Mouse (Mus musculus) intestine, embryonic 14.5 days (tissue): Measurements from ENCODE around the gene Spryd4. TPM values are rescaled to one million over a fixed set of nuclear protein-coding genes. Genes with fewer than 3 reads are reported as not detected.
A peak's percentile ranks its signal among the peaks of the same experiment; 100 is the strongest.
"Not testable (repeated sequence)": the region's sequence is repeated elsewhere in the genome, so short reads cannot be mapped to it uniquely, and the experiment has no call there.

Source experiments
- ATAC-seq: fragments of 200-750 bp; cut with Nextera tagmentation; replicated peaks from 2 replicates; pipeline ENCODE4 v1.8.0; 2017; ENCODE audit warnings: low read depth, moderate number of reproducible peaks, moderate TSS enrichment, moderate library complexity; ENCODE audit not compliant: low FRiP score, low TSS enrichment
- DNase-seq: peaks from one replicate; pipeline ENCODE4 v3.0.0-alpha.2; 2018; ENCODE audit warnings: low spot score
- H3K27ac ChIP-seq: fragments of 300-500 bp; sonication (generic); 2 replicates; pipeline ENCODE4 v1.5.1; 2014; ENCODE audit warnings: low read depth, mild to moderate bottlenecking, control low read depth
- H3K27me3 ChIP-seq: fragments of 300-500 bp; sonication (generic); replicated peaks from 2 replicates; pipeline ENCODE4 v1.6.1; 2014; ENCODE audit warnings: low read length, control low read depth; ENCODE audit not compliant: control insufficient read depth, insufficient read depth
- H3K36me3 ChIP-seq: fragments of 300-500 bp; sonication (generic); 2 replicates; pipeline ENCODE4 v1.6.1; 2014; ENCODE audit warnings: low read length, control low read depth; ENCODE audit not compliant: control insufficient read depth, insufficient read depth
- H3K4me1 ChIP-seq: fragments of 300-500 bp; sonication (generic); replicated peaks from 2 replicates; pipeline ENCODE4 v1.6.1; 2014; ENCODE audit warnings: low read length, control low read depth, mixed read lengths; ENCODE audit not compliant: control insufficient read depth, insufficient read depth
- H3K4me2 ChIP-seq: fragments of 300-500 bp; sonication (generic); 2 replicates; pipeline ENCODE4 v1.6.1; 2014; ENCODE audit warnings: low read length
- H3K4me3 ChIP-seq: fragments of 300-500 bp; sonication (generic); 2 replicates; pipeline ENCODE4 v1.5.1; 2014; ENCODE audit warnings: low read depth, low read length, control low read depth, mixed read lengths
- H3K9ac ChIP-seq: fragments of 300-500 bp; sonication (generic); 2 replicates; pipeline ENCODE4 v1.6.1; 2014; ENCODE audit warnings: mild to moderate bottlenecking, low read length
- H3K9me3 ChIP-seq: fragments of 300-500 bp; sonication (generic); 2 replicates; pipeline ENCODE4 v1.6.1; 2016; ENCODE audit warnings: low read length, control low read depth; ENCODE audit not compliant: control insufficient read depth
- WGBS: fragments of 180-500 bp; shearing (Covaris S2); extraction: QIAGEN DNeasy Blood & Tissue Kit; methylation state at CpG from one replicate; pipeline ENCODE4 v1.1.7; 2014; 5-methylcytosine and 5-hydroxymethylcytosine counted together
- polyA plus RNA-seq: library from polyadenylated mRNA; unstranded; fragments of >200 nt; fragmentation: Nextera tagmentation; extraction: Ambion mirVana; gene quantifications from 2 replicates; pipeline ENCODE4 v1.2.1, GENCODE M21; 2014

Spryd4 gene
- polyA plus RNA-seq, 1 experiment from 2014 or later = 37.2 TPM

- H3K27me3 ChIP-seq = 0 out of 2 replicates have a peak, but pooled peaks cover under 1% of the 10 kb centered on the region
- ATAC-seq (no peak), DNase-seq (no peak)
- H3K4me1 ChIP-seq = peaks cover 6% of the 10 kb centered on the region
- no peak overlapping the region for H3K27ac ChIP-seq
- peaks cover 6% of the 10 kb centered on the region; the same call in 1 of the 2 replicates for H3K36me3 ChIP-seq
- WGBS = 96% methylated on average over 10 of the region's 10 CpGs
- no peaks in the 10 kb centered on the region for H3K9me3 ChIP-seq
- H3K9ac ChIP-seq = no peak overlapping the region
- H3K4me3 ChIP-seq = no peak overlapping the region
- no peak overlapping the region for H3K4me2 ChIP-seq
Observed at GRCm38 (mm10) chr10:128208326-128208725, 3.3 kb downstream of the Spryd4 start.

DNA sequence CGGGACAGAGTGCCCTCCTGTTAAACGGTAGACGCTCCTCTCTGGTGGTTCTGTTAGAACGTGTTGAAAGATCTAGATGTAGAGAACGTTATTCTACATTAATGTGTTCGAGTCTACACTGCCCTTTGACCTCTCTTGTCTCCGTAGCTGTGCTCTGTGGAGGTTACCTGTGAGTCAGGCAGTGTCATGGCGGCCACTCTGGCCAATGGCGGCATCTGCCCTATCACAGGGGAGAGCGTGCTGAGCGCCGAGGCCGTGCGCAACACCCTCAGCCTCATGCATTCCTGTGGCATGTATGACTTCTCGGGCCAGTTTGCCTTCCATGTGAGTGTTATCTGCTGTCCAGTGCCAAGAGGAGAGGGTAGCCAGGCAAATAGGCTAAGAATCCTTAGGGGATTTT is 6.7 kb downstream of the Spryd4 start:
- DNase-seq = no peak
- Histone ChIP-seq H3K36me3 (peaks cover 6% of the 10 kb centered on the region; the same call in 1 of the 2 replicates), H3K27me3 (no peaks in the 10 kb centered on the region), H3K4me2 (no peak overlapping the region), H3K9me3 (no peaks in the 10 kb centered on the region), H3K4me1 (no peaks in the 10 kb centered on the region), H3K4me3 (no peak overlapping the region), H3K27ac (no peak overlapping the region), H3K9ac (no peak overlapping the region)
- ATAC-seq = no peak
- WGBS = 84% methylated on average over 15 of the region's 15 CpGs

GRCm38 (mm10) chr10:128201856-128202255 is 9.8 kb downstream of the Spryd4 start:
- H3K4me1 ChIP-seq = no peaks in the 10 kb centered on the region
- WGBS = 62% methylated on average over 6 of the region's 6 CpGs
- no peak overlapping the region for H3K4me2 ChIP-seq
- no peaks in the 10 kb centered on the region; the same call in 1 of the 2 replicates for H3K36me3 ChIP-seq
- no peak overlapping the region for H3K27ac ChIP-seq
- ATAC-seq = no peak
- H3K27me3 ChIP-seq = no peaks in the 10 kb centered on the region
- H3K9me3 ChIP-seq = no peaks in the 10 kb centered on the region
- H3K9ac ChIP-seq = no peak overlapping the region
- no peak overlapping the region for H3K4me3 ChIP-seq
- no peak for DNase-seq

- no peak overlapping the region for H3K27ac ChIP-seq
- H3K27me3 ChIP-seq = peaks cover 18% of the 10 kb centered on the region
- DNase-seq (peak; percentile 74), ATAC-seq (peak; percentile 82; the same call in 1 of the 2 replicates)
- peak overlapping the region; percentile 100 for H3K4me2 ChIP-seq
- H3K4me1 ChIP-seq = peaks cover 8% of the 10 kb centered on the region
- no peaks in the 10 kb centered on the region for H3K9me3 ChIP-seq
- H3K9ac ChIP-seq = peak overlapping the region; percentile 47
- WGBS = under 1% methylated on average over 66 of the region's 79 CpGs
- H3K4me3 ChIP-seq = peak overlapping the region; percentile 64
- H3K36me3 ChIP-seq = no peaks in the 10 kb centered on the region
Observed at GRCm38 (mm10) chr10:128194551-128195461, 16.8 kb downstream of the Spryd4 start.

GRCm38 (mm10) chr10:128194024-128194550 is 17.5 kb downstream of the Spryd4 start, which contains the start of gene Gls2:
Gene Gls2, plus strand, starts transcription at chr10:128194457.
- Histone ChIP-seq H3K36me3 (no peaks in the 10 kb centered on the region), H3K9ac (peak within 1 kb of the TSS; percentile 47), H3K27ac (no peak within 1 kb of the TSS), H3K4me2 (peak within 1 kb of the TSS; percentile 100), H3K27me3 (peaks cover 18% of the 10 kb centered on the region), H3K4me3 (peak within 1 kb of the TSS; percentile 64), H3K4me1 (peaks cover 8% of the 10 kb centered on the region), H3K9me3 (no peaks in the 10 kb centered on the region)
- DNase-seq = peak; percentile 98
- peak; percentile 95 for ATAC-seq
- WGBS = under 1% methylated on average over 46 of the region's 46 CpGs

DNA sequence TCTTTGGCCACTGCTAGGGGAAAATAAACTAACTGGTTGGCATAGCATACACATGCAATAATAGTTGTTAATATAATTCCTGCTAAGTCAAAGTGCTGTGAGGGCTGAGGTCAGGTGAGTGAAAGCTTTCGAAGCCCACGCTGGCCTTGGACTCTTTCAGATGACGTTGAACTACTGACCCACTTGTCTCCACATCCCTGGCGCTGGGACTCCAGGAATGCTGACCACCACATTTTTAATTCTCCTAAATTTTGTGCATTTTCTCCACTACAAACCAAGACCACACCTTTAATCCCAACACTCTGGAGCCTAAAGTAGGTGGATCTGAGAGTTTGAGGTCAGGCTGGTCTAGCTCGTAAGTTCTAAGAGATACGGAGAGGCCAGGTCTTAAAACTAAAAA is 18.5 kb downstream of the Spryd4 start:
- H3K9ac ChIP-seq = no peak overlapping the region
- ATAC-seq (no peak), DNase-seq (no peak)
- no peak overlapping the region for H3K27ac ChIP-seq
- 90% methylated on average over 6 of the region's 6 CpGs for WGBS
- peaks cover 18% of the 10 kb centered on the region for H3K27me3 ChIP-seq
- peaks cover 8% of the 10 kb centered on the region for H3K4me1 ChIP-seq
- no peak overlapping the region for H3K4me3 ChIP-seq
- no peaks in the 10 kb centered on the region for H3K36me3 ChIP-seq
- no peak overlapping the region for H3K4me2 ChIP-seq
- H3K9me3 ChIP-seq = no peaks in the 10 kb centered on the region

GRCm38 (mm10) chr10:128192030-128192766 is 19.4 kb downstream of the Spryd4 start:
- H3K9me3 ChIP-seq, H3K27ac ChIP-seq, H3K4me1 ChIP-seq, DNase-seq, ATAC-seq, H3K9ac ChIP-seq, H3K36me3 ChIP-seq, H3K4me3 ChIP-seq, H3K4me2 ChIP-seq: not testable (repeated sequence)
- 89% methylated on average over 3 of the region's 3 CpGs for WGBS
- H3K27me3 ChIP-seq = peaks cover 18% of the 10 kb centered on the region

DNA sequence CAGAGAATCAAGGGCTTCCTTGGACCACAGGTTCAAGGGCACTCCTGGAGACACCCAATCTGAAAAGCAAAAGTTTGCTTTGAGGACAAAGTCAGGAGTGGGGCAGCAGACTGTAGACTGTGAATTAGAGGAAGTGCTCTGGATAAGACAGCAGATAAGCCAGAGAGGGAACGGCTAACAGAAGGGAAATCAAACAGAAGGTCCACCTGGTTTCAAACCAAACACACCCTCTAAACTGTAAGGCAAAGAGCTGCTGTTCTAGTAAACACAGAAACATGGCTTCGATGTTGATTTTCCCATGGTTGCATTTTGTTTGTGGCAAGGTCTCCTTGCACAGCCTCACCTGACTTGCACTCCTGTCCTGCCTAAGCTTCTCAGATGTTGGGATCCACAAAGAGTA is 20.1 kb downstream of the Spryd4 start:
- Histone ChIP-seq H3K9ac (no peak overlapping the region), H3K4me1 (peaks cover 8% of the 10 kb centered on the region), H3K36me3 (no peaks in the 10 kb centered on the region), H3K27me3 (peaks cover 18% of the 10 kb centered on the region), H3K4me2 (no peak overlapping the region), H3K9me3 (no peaks in the 10 kb centered on the region), H3K27ac (no peak overlapping the region), H3K4me3 (no peak overlapping the region)
- DNase-seq (no peak), ATAC-seq (no peak)
- 56% methylated on average over 2 of the region's 2 CpGs for WGBS
